17 mouse cellular contexts compared by ENCODE assay signal in genomic region chr3:30699711-30700505, GRCm38 (mm10). TPM values are rescaled to one million over a fixed set of nuclear protein-coding genes. Genes with fewer than 3 reads are reported as not detected.
DNase-seq lines count a peak whose midpoint lies in the region; ATAC-seq lines count a peak whose summit lies in the region.
"Not testable (repeated sequence)": the region's sequence is repeated elsewhere in the genome, so short reads cannot be mapped to it uniquely, and the experiment has no call there.
"Had no signal": no experiment of that assay in that cellular context is flagged by ENCODE, and none has a peak within 500 bp of the region (broad histone marks: within the 10 kb centered on the region; RNA-seq: fewer than 3 reads in every experiment).

Gene Lrrc31, minus strand, starts transcription at chr3:30699843.

- H3K9me3 ChIP-seq in ES-E14 (ENCODE audit: control insufficient read depth, insufficient read depth, low read depth, low read length); intestine, embryonic 16.5 days (ENCODE audit: control insufficient read depth, low read length); stomach, embryonic 16.5 days (replicated peaks; ENCODE audit: control insufficient read depth, low read length): not testable (repeated sequence)

- H3K4me3 ChIP-seq in ES-E14 (ENCODE audit: insufficient read depth in 1 of 2, low read depth in 1 of 2, low read length in 2 of 2, poor library complexity in 1 of 2, severe bottlenecking in 1 of 2), result peak within 1 kb of the TSS; percentile 56 to 69
- not testable (repeated sequence) for H3K4me3 ChIP-seq in intestine, embryonic 16.5 days (ENCODE audit: low read length)
- 0 out of 2 replicates have a peak within 1 kb of the TSS, but pooled peaks have one; percentile 17 for H3K4me3 ChIP-seq in stomach, embryonic 16.5 days (replicated peaks; ENCODE audit: low read length)

- in situ Hi-C loops in ES-E14 (cut with MboI; ENCODE audit: low sequenced_read_pairs in 2 of 2, unreplicated experiment in 2 of 2), result not testable (repeated sequence)

- peak within 1 kb of the TSS; percentile 36; the same call in 1 of the 2 replicates for H3K27ac ChIP-seq in ES-E14 (ENCODE audit: insufficient read depth, low read depth, low read length, poor library complexity, severe bottlenecking)
- not testable (repeated sequence) for H3K27ac ChIP-seq in intestine, embryonic 16.5 days (ENCODE audit: low read length); stomach, embryonic 16.5 days (ENCODE audit: low read length)

- DNase-seq in ES-E14 (ENCODE audit: low read depth, low spot score), result peak; percentile 73
- peak; percentile 90 for DNase-seq in ZHBTc4 (ENCODE audit: low read depth, low spot score)
- peak; percentile 30 for DNase-seq in kidney, adult 9 months
- DNase-seq in lung, postnatal 10 days, result peak; percentile 5

- H3K4me1 ChIP-seq in ES-E14 (ENCODE audit: control insufficient read depth in 2 of 2, insufficient read depth in 2 of 2, low read length in 2 of 2, poor library complexity in 1 of 2); intestine, embryonic 16.5 days (ENCODE audit: control insufficient read depth, insufficient read depth, low read length); stomach, embryonic 16.5 days (ENCODE audit: control insufficient read depth, insufficient read depth, low read length): not testable (repeated sequence)

- not testable (repeated sequence) for H3K27me3 ChIP-seq in intestine, embryonic 16.5 days (replicated peaks; ENCODE audit: control insufficient read depth, insufficient read depth, low read length); stomach, embryonic 16.5 days (ENCODE audit: control insufficient read depth, insufficient read depth, low read length)

- 73% methylated on average over 6 of the region's 6 CpGs for WGBS in intestine, embryonic 16.5 days
- 72% methylated on average over 6 of the region's 6 CpGs for WGBS in stomach, embryonic 16.5 days

- H3K36me3 ChIP-seq in ES-E14 (ENCODE audit: control insufficient read depth, insufficient read depth, low read length, poor library complexity, severe bottlenecking); intestine, embryonic 16.5 days (ENCODE audit: control insufficient read depth, insufficient read depth, low read length); stomach, embryonic 16.5 days (ENCODE audit: control insufficient read depth, insufficient read depth, low read length): not testable (repeated sequence)

- not testable (repeated sequence) for H3K4me2 ChIP-seq in intestine, embryonic 16.5 days (ENCODE audit: low read depth, low read length); stomach, embryonic 16.5 days (ENCODE audit: low read depth, low read length)

- peak within 1 kb of the TSS; percentile 60 for H3K9ac ChIP-seq in ES-E14 (ENCODE audit: insufficient read depth, low read depth, low read length, poor library complexity, severe bottlenecking)
- H3K9ac ChIP-seq in intestine, embryonic 16.5 days (ENCODE audit: low read depth, low read length); stomach, embryonic 16.5 days (ENCODE audit: low read length): not testable (repeated sequence)

- peak; percentile 71 for ATAC-seq in intestine, embryonic 16.5 days
- peak; percentile 65; the same call in 1 of the 2 replicates for ATAC-seq in stomach, embryonic 16.5 days (ENCODE audit: insufficient read depth, low FRiP score)

RNA-seq across cellular contexts. Expression of gene Lrrc31, which starts in this region (rescaled TPM):
- total RNA-seq in ES-E14 (2012; rRNA removed), result 4.3 and 11.4 TPM in 2 replicates
- 2.4 and 2.8 TPM in 2 replicates for polyA plus RNA-seq in intestine, embryonic 16.5 days (2015; fragmentation: Nextera tagmentation; extraction: Ambion mirVana)
- 4.8 and 7.8 TPM in 2 replicates for polyA plus RNA-seq in stomach, embryonic 16.5 days (2015; fragmentation: Nextera tagmentation; extraction: Ambion mirVana)
- total RNA-seq: adrenal gland, adult 2 months; adrenal gland, postnatal 25 days; gastrocnemius, postnatal 10 days; gastrocnemius, postnatal 4 days had no signal
- polyA plus RNA-seq: adrenal gland, adult 2 months; embryonic facial prominence, embryonic 13.5 days; forebrain, embryonic 12.5 days; forebrain, embryonic 16.5 days; frontal cortex, adult 2 months; heart, embryonic 12.5 days; hindbrain, embryonic 10.5 days; hindbrain, embryonic 14.5 days had no signal

Comparison
In these comparisons a context has a peak if more than half of its experiments do, and no peak if none do; other contexts are left out.
1. DNase-seq: peak in every context shown above with its lines; median percentile 90 in ZHBTc4; 73 in ES-E14; 30 in kidney, adult 9 months; 5 in lung, postnatal 10 days.